Mouse (Mus musculus): ENCODE results near the gene Gapdhs. TPM values are rescaled to one million over a fixed set of nuclear protein-coding genes. Genes with fewer than 3 reads are reported as not detected.

Gapdhs gene
- polyA plus RNA-seq, 1 experiment from 2014 or later, result 0.68 TPM

DNA sequence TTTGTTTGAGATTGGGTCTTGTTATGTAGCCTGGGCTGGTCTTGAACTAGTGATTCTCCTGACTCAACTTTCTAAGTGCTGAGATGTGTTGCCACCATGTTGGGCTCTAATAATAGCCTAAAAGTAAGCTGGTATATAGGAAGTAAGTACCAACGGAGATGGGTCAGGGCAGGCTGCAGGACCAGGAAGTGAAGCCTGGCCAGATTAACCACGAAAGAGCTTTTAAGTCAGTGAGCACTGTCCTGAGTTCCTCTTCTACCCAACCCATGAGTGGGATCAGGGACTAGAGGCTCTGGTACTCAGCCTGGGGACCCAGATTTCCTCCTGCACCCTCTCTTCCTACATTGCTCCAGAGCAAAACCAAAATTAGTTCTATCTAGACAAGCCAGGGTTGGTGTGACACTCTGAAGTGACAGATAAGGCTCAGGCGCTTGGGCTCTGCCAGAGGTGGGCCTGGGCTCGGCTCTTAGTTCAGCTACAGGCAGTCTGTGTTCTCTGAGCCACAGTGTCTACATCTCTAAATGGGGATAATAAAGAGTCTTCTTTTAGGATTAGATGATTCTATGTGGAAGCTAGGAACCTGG lies 18.4 kb upstream of the Gapdhs start:
- TF ChIP-seq CTCF (IDR thresholded peaks at IDR 0.05; ENCODE audit: low read depth), result no peak
- no peak overlapping the region for H3K9ac ChIP-seq
- DNase-seq, result no peak

DNA sequence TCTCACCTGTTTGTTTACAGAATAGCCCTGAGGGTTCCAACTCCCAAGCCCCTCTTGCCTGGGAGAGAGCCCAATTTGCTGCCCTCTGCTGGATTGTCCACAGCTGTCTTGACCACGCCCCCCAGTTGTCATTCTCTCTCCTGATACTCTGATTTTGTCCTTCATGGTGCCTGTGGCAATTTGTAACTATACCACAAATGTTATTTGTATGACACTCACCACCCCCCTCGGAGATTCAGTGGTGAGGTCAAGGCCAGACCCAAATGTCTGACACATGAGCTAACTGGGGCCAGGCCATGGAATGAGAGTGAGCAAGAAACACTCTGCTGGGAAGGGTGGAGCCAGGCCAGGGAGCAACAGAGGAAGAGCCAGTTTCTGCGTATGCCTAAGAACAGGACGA lies 15.4 kb upstream of the Gapdhs start:
- Histone ChIP-seq H3K36me3 (ENCODE audit: insufficient read depth) (no peaks in the 10 kb centered on the region), H3K27me3 (ENCODE audit: insufficient read depth, low read length) (no peaks in the 10 kb centered on the region), H3K4me1 (ENCODE audit: insufficient read depth) (no peaks in the 10 kb centered on the region), H3K4me2 (no peak overlapping the region), H3K4me3 (ENCODE audit: low read depth, low read length) (no peak overlapping the region), H3K27ac (ENCODE audit: low read depth) (no peak overlapping the region), H3K9me3 (ENCODE audit: low read depth, low read length) (peaks cover 9% of the 10 kb centered on the region; the same call in 1 of the 2 replicates), H3K9ac (no peak overlapping the region)
- DNase-seq (peak; percentile 53), ATAC-seq (ENCODE audit: insufficient read depth) (no peak)
- WGBS, result 23% methylated on average over 4 of the region's 4 CpGs
- peak; percentile 50 for TF ChIP-seq CTCF (IDR thresholded peaks at IDR 0.05; ENCODE audit: low read depth)

More for the DNA sequence above, 18.4 kb upstream of the Gapdhs start:
- no peak for ATAC-seq (ENCODE audit: insufficient read depth)
- H3K4me3 ChIP-seq (ENCODE audit: low read depth, low read length), result no peak overlapping the region
- no peak overlapping the region for H3K4me2 ChIP-seq
- H3K9me3 ChIP-seq (ENCODE audit: low read depth, low read length), result no peaks in the 10 kb centered on the region
- H3K27me3 ChIP-seq (ENCODE audit: insufficient read depth, low read length), result no peaks in the 10 kb centered on the region
- no peaks in the 10 kb centered on the region for H3K4me1 ChIP-seq (ENCODE audit: insufficient read depth)
- 60% methylated on average over 4 of the region's 4 CpGs for WGBS
- no peak overlapping the region for H3K27ac ChIP-seq (ENCODE audit: low read depth)
- H3K36me3 ChIP-seq (ENCODE audit: insufficient read depth), result no peaks in the 10 kb centered on the region

DNA sequence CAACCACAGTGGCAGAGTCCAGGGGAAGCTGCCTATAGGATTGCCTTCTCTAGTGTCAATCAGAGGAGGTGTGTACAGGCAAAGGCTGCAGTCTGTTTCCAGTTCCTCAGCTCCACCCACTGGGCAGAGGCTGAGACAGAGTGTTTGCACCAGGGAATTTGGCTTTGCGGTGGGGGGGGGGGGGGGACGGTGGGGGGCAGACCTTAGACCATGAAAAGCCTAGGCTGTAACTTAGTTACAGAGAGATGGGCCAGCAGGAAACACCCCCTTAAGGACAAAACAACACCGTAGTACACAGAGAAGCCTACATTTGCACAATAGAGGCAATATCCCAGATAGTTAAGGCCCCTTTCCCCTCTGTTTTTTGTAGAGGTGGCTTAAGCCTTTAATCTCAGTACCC lies 13.5 kb upstream of the Gapdhs start:
- TF ChIP-seq CTCF (IDR thresholded peaks at IDR 0.05; ENCODE audit: low read depth), result no peak
- ATAC-seq (ENCODE audit: insufficient read depth) (no peak), DNase-seq (no peak)
- Histone ChIP-seq H3K27ac (ENCODE audit: low read depth) (no peak overlapping the region), H3K9ac (no peak overlapping the region), H3K36me3 (ENCODE audit: insufficient read depth) (no peaks in the 10 kb centered on the region), H3K4me2 (no peak overlapping the region), H3K4me1 (ENCODE audit: insufficient read depth) (no peaks in the 10 kb centered on the region), H3K9me3 (ENCODE audit: low read depth, low read length) (peaks cover 9% of the 10 kb centered on the region; the same call in 1 of the 2 replicates), H3K4me3 (ENCODE audit: low read depth, low read length) (no peak overlapping the region), H3K27me3 (ENCODE audit: insufficient read depth, low read length) (no peaks in the 10 kb centered on the region)
- 84% methylated on average over 3 of the region's 3 CpGs for WGBS

DNA sequence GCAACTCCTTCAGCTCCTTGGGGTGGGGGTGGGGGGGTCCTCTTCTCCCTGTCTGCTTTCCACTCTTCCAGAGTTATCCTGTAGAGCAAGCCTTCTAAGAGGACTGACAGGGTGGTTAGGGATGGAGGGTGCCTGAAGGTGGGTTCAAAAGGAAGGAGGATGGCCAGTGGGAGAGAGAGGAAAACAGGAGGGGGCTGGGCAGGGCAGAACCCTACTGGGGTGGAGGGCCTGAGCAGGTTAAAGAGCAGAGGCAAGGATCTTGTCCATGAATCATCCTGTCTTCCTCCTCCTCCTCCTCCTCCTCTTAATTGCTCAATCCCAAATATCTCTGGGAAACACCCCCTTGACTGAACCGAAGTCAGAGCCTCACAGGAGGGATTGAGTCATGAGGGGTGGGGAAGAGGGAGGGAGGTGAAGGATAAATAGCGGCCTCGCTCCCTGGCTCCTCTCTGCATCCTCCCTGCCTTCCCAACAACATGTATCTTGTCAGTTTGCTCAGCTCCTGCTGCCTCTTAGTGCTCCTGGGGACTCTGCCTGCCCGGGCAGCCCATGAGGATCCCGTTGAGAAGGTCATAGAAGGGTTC lies 7.7 kb upstream of the Gapdhs start, which contains the start of gene Sbsn:
Gene Sbsn, plus strand, starts transcription at position 386 of the 584 bp plus-strand sequence.
- no peak for DNase-seq
- no peak for ATAC-seq (ENCODE audit: insufficient read depth)
- no peaks in the 10 kb centered on the region for H3K36me3 ChIP-seq (ENCODE audit: insufficient read depth)
- WGBS, result 45% methylated on average over 5 of the region's 5 CpGs
- no peak within 1 kb of the TSS for H3K4me3 ChIP-seq (ENCODE audit: low read depth, low read length)
- H3K4me2 ChIP-seq, result no peak within 1 kb of the TSS
- H3K9ac ChIP-seq, result no peak within 1 kb of the TSS
- no peak for TF ChIP-seq CTCF (IDR thresholded peaks at IDR 0.05; ENCODE audit: low read depth)
- no peaks in the 10 kb centered on the region for H3K4me1 ChIP-seq (ENCODE audit: insufficient read depth)
- H3K27me3 ChIP-seq (ENCODE audit: insufficient read depth, low read length), result no peaks in the 10 kb centered on the region
- H3K27ac ChIP-seq (ENCODE audit: low read depth), result no peak within 1 kb of the TSS
- peaks cover 9% of the 10 kb centered on the region; the same call in 1 of the 2 replicates for H3K9me3 ChIP-seq (ENCODE audit: low read depth, low read length)

DNA sequence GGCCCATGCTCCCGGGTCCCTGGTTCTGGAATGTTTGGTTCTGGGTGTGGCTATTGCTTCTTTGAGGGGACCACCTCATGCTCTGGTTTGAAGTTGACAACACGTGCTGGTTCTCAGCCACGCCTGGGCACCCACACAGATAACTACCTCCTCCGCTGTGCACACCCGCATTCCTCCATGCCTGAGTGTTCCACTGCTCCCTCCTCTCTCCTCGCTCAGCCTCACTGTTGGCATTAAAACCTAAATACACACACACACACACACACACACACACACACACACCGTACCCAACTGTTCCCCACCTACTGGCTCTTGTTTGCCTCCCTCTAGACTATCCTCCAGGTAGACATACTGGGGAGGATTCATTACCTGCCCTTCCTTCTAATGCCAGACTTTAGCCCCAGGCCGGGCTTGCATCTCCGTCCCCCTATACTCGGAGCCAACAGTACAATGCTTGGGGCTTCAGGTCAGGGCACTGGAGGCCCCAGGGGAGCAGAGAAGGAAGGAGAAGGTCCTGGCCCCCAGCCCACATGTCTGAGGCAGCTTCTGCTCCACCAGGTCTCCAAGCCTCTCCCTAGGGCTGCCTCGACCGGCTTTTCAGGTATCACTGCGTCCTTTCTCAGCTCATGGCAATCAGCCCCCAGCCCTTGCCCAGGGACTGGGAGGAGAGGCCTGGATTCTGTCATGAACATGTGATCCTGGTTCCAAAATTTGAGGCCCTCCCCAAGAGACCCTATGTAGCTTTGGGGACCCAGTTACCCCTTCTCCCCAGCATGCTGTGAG lies 6.5 kb upstream of the Gapdhs start:
- no peak for ATAC-seq (ENCODE audit: insufficient read depth)
- no peak overlapping the region for H3K27ac ChIP-seq (ENCODE audit: low read depth)

DNA sequence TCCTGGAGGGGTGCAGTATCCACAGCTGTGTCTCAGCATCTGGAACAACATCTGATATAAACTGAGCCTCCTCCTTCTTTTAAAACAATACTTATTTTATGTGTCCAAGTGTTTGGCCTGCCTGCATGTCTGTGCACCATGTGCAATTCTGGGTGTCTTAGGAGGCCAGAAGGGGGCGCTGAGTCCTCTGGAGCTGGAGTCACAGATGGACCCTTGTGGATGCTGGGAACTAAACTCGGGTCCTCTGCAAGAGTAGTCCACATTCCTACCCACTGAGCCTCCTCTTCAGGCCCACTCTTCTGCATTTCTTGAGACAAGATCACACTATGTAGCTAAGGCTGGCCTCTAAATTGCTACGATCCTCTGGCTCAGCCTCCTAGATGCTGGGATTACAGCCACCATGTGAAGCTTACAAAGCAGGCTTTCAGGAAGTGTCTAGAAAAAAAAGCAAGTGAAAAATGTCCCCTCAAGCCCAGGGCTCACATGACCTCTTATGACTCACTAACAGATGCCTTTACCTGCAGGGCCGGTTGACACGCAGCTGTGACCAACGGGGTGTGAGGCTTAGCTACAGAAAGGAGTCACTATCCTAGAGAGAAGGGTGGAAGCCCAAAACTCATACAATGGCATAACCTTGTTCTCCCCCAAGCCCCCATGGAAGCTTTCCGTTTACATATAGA lies 4.2 kb upstream of the Gapdhs start:
- H3K27me3 ChIP-seq (ENCODE audit: insufficient read depth, low read length), result no peaks in the 10 kb centered on the region
- 78% methylated on average over 7 of the region's 7 CpGs for WGBS
- H3K9ac ChIP-seq, result no peak overlapping the region
- DNase-seq (no peak), ATAC-seq (ENCODE audit: insufficient read depth) (no peak)
- no peak overlapping the region for H3K4me3 ChIP-seq (ENCODE audit: low read depth, low read length)
- no peaks in the 10 kb centered on the region for H3K9me3 ChIP-seq (ENCODE audit: low read depth, low read length)
- H3K4me2 ChIP-seq, result no peak overlapping the region
- TF ChIP-seq CTCF (IDR thresholded peaks at IDR 0.05; ENCODE audit: low read depth), result peak; percentile 23; the same call in 1 of the 2 replicates
- H3K4me1 ChIP-seq (ENCODE audit: insufficient read depth), result no peaks in the 10 kb centered on the region
- no peak overlapping the region for H3K27ac ChIP-seq (ENCODE audit: low read depth)
- H3K36me3 ChIP-seq (ENCODE audit: insufficient read depth), result no peaks in the 10 kb centered on the region

More for the DNA sequence above, 6.5 kb upstream of the Gapdhs start:
- no peak for TF ChIP-seq CTCF (IDR thresholded peaks at IDR 0.05; ENCODE audit: low read depth)
- H3K4me3 ChIP-seq (ENCODE audit: low read depth, low read length), result no peak overlapping the region
- no peak overlapping the region for H3K4me2 ChIP-seq
- H3K9ac ChIP-seq, result no peak overlapping the region
- no peaks in the 10 kb centered on the region for H3K4me1 ChIP-seq (ENCODE audit: insufficient read depth)
- H3K27me3 ChIP-seq (ENCODE audit: insufficient read depth, low read length), result no peaks in the 10 kb centered on the region
- peaks cover 8% of the 10 kb centered on the region; the same call in 1 of the 2 replicates for H3K9me3 ChIP-seq (ENCODE audit: low read depth, low read length)
- DNase-seq, result no peak
- no peaks in the 10 kb centered on the region for H3K36me3 ChIP-seq (ENCODE audit: insufficient read depth)
- 73% methylated on average over 13 of the region's 13 CpGs for whole genome bisulfite sequencing

Data from lung, embryonic 14.5 days (tissue).